Mouse (Mus musculus) telencephalon, adult 2 months (tissue): ENCODE data around the gene Nrxn3.

Experiments used
- DNase-seq: peaks from one replicate; pipeline ENCODE4 v3.0.0-alpha.2; 2011; ENCODE audit warnings: low read depth, low spot score

The Nrxn3 gene

GRCm38 (mm10) chr12:89312586-89312985, 589.9 kb downstream of the Nrxn3 start:
- DNase-seq: no peak

GRCm38 (mm10) chr12:89325864-89326560, 603.3 kb downstream of the Nrxn3 start:
- DNase-seq: no peak

- DNase-seq: peak; percentile 76
Observed at GRCm38 (mm10) chr12:89331474-89332263, 609.0 kb downstream of the Nrxn3 start.

GRCm38 (mm10) chr12:89333486-89333885, 610.8 kb downstream of the Nrxn3 start:
- no peak for DNase-seq

GRCm38 (mm10) chr12:89364850-89365249, 642.2 kb downstream of the Nrxn3 start:
- no peak for DNase-seq

- no peak for DNase-seq
Observed at GRCm38 (mm10) chr12:89369939-89370338, 647.3 kb downstream of the Nrxn3 start.

GRCm38 (mm10) chr12:89376600-89376999, 653.9 kb downstream of the Nrxn3 start:
- peak; percentile 56 for DNase-seq

GRCm38 (mm10) chr12:89377051-89377643, 654.5 kb downstream of the Nrxn3 start:
- peak; percentile 94 for DNase-seq

- no peak for DNase-seq
Observed at GRCm38 (mm10) chr12:89377687-89378086, 655.0 kb downstream of the Nrxn3 start.

- peak; percentile 60 for DNase-seq
Observed at GRCm38 (mm10) chr12:89383254-89383653, 660.6 kb downstream of the Nrxn3 start.

GRCm38 (mm10) chr12:89395121-89395792, 672.6 kb downstream of the Nrxn3 start:
- peak; percentile 80 for DNase-seq

GRCm38 (mm10) chr12:89436519-89436918, 713.8 kb downstream of the Nrxn3 start:
- no peak for DNase-seq

- DNase-seq: peak; percentile 39
Observed at GRCm38 (mm10) chr12:89442323-89443038, 719.8 kb downstream of the Nrxn3 start.

GRCm38 (mm10) chr12:89450667-89451298, 728.1 kb downstream of the Nrxn3 start:
- DNase-seq: peak; percentile 43

GRCm38 (mm10) chr12:89470226-89470625, 747.5 kb downstream of the Nrxn3 start:
- DNase-seq: no peak

GRCm38 (mm10) chr12:89471289-89471688, 748.6 kb downstream of the Nrxn3 start:
- peak; percentile 23 for DNase-seq

- DNase-seq: no peak
Observed at GRCm38 (mm10) chr12:89471874-89472273, 749.2 kb downstream of the Nrxn3 start.

- DNase-seq: peak; percentile 50
Observed at GRCm38 (mm10) chr12:89479096-89479495, 756.4 kb downstream of the Nrxn3 start.

GRCm38 (mm10) chr12:89482223-89482622, 759.5 kb downstream of the Nrxn3 start:
- no peak for DNase-seq

- no peak for DNase-seq
Observed at GRCm38 (mm10) chr12:89504026-89504425, 781.4 kb downstream of the Nrxn3 start.
